In genomic region chr3:99233393-99234318, GRCm38 (mm10) we compare ENCODE assay signal across 7 mouse cellular contexts. TPM values are rescaled to one million over a fixed set of nuclear protein-coding genes. Genes with fewer than 3 reads are reported as not detected.
DNase-seq lines count a peak whose midpoint lies in the region; ATAC-seq lines count a peak whose summit lies in the region.

No protein-coding gene starts in this region.

- no peaks in the 10 kb centered on the region for H3K36me3 ChIP-seq in forebrain, embryonic 15.5 days
- no peaks in the 10 kb centered on the region for H3K36me3 ChIP-seq in intestine, embryonic 14.5 days (ENCODE audit: control insufficient read depth, insufficient read depth, low read length)
- H3K36me3 ChIP-seq in liver, embryonic 13.5 days: no peaks in the 10 kb centered on the region
- no peaks in the 10 kb centered on the region for H3K36me3 ChIP-seq in neural tube, embryonic 11.5 days (ENCODE audit: control insufficient read depth, insufficient read depth, low read length)

- no peak overlapping the region for H3K4me2 ChIP-seq in forebrain, embryonic 15.5 days (replicated peaks)
- H3K4me2 ChIP-seq in intestine, embryonic 14.5 days (ENCODE audit: low read length): peak overlapping the region; percentile 40
- H3K4me2 ChIP-seq in liver, embryonic 13.5 days: peak overlapping the region; percentile 32
- 0 out of 2 replicates have a peak overlapping the region, but pooled peaks have one; percentile 19 for H3K4me2 ChIP-seq in neural tube, embryonic 11.5 days (ENCODE audit: low read depth)

- WGBS in forebrain, embryonic 15.5 days: 11% methylated on average over 20 of the region's 20 CpGs
- 9% methylated on average over 20 of the region's 20 CpGs for WGBS in intestine, embryonic 14.5 days
- WGBS in liver, embryonic 13.5 days (ENCODE audit: insufficient replicate concordance): 5% methylated on average over 20 of the region's 20 CpGs
- whole genome bisulfite sequencing in neural tube, embryonic 11.5 days: 6% methylated on average over 20 of the region's 20 CpGs

- ATAC-seq in CD4-positive, CD25-positive, alpha-beta regulatory T cell, adult 4 months: peak; percentile 72
- ATAC-seq in forebrain, embryonic 15.5 days (replicated peaks): peak; percentile 41; the same call in 1 of the 2 replicates
- ATAC-seq in intestine, embryonic 14.5 days (replicated peaks; ENCODE audit: low FRiP score, low TSS enrichment, low read depth): no peak
- no peak for ATAC-seq in liver, embryonic 13.5 days (ENCODE audit: low read depth)
- peak; percentile 32; the same call in 1 of the 2 replicates for ATAC-seq in neural tube, embryonic 11.5 days (ENCODE audit: insufficient read depth, low FRiP score, low TSS enrichment)

- H3K9me3 ChIP-seq in forebrain, embryonic 15.5 days: no peaks in the 10 kb centered on the region
- no peaks in the 10 kb centered on the region for H3K9me3 ChIP-seq in intestine, embryonic 14.5 days (ENCODE audit: control insufficient read depth, low read length)
- no peaks in the 10 kb centered on the region for H3K9me3 ChIP-seq in liver, embryonic 13.5 days (replicated peaks)
- no peaks in the 10 kb centered on the region for H3K9me3 ChIP-seq in neural tube, embryonic 11.5 days (ENCODE audit: control insufficient read depth, low read length)

- H3K4me3 ChIP-seq in forebrain, embryonic 15.5 days: no peak overlapping the region
- H3K4me3 ChIP-seq in intestine, embryonic 14.5 days (ENCODE audit: low read depth, low read length): peak overlapping the region; percentile 13; the same call in 1 of the 2 replicates
- no peak overlapping the region for H3K4me3 ChIP-seq in liver, embryonic 13.5 days (replicated peaks)
- H3K4me3 ChIP-seq in neural tube, embryonic 11.5 days (ENCODE audit: low read depth, low read length): no peak overlapping the region

- H3K27ac ChIP-seq in forebrain, embryonic 15.5 days (replicated peaks): no peak overlapping the region
- H3K27ac ChIP-seq in intestine, embryonic 14.5 days (ENCODE audit: low read depth): no peak overlapping the region
- no peak overlapping the region for H3K27ac ChIP-seq in liver, embryonic 13.5 days
- no peak overlapping the region for H3K27ac ChIP-seq in neural tube, embryonic 11.5 days (ENCODE audit: low read depth, low read length)

- H3K27me3 ChIP-seq in forebrain, embryonic 15.5 days: peaks cover 67% of the 10 kb centered on the region
- peaks cover 72% of the 10 kb centered on the region for H3K27me3 ChIP-seq in intestine, embryonic 14.5 days (replicated peaks; ENCODE audit: control insufficient read depth, insufficient read depth, low read length)
- H3K27me3 ChIP-seq in liver, embryonic 13.5 days: peaks cover 59% of the 10 kb centered on the region
- H3K27me3 ChIP-seq in neural tube, embryonic 11.5 days (ENCODE audit: control insufficient read depth, insufficient read depth, low read length): peaks cover 51% of the 10 kb centered on the region

- peak; percentile 88 for DNase-seq in 3T3-L1 (ENCODE audit: low read depth, low spot score)
- DNase-seq in cerebellum, adult 11 months: peak; percentile 33
- peak; percentile 88 for DNase-seq in intestine, embryonic 14.5 days (ENCODE audit: low spot score)
- no peak for DNase-seq in liver, embryonic 13.5 days
- DNase-seq in neural tube, embryonic 11.5 days (ENCODE audit: low spot score): peak; percentile 77

- no peak overlapping the region for H3K9ac ChIP-seq in forebrain, embryonic 15.5 days (replicated peaks)
- no peak overlapping the region for H3K9ac ChIP-seq in intestine, embryonic 14.5 days (ENCODE audit: low read length)
- H3K9ac ChIP-seq in liver, embryonic 13.5 days: no peak overlapping the region
- H3K9ac ChIP-seq in neural tube, embryonic 11.5 days (ENCODE audit: low read length): no peak overlapping the region

- H3K4me1 ChIP-seq in forebrain, embryonic 15.5 days: peaks cover 8% of the 10 kb centered on the region; the same call in 1 of the 2 replicates
- no peaks in the 10 kb centered on the region for H3K4me1 ChIP-seq in intestine, embryonic 14.5 days (replicated peaks; ENCODE audit: control insufficient read depth, insufficient read depth, low read length)
- no peaks in the 10 kb centered on the region for H3K4me1 ChIP-seq in liver, embryonic 13.5 days (replicated peaks)
- H3K4me1 ChIP-seq in neural tube, embryonic 11.5 days (ENCODE audit: control insufficient read depth, insufficient read depth, low read length): no peaks in the 10 kb centered on the region

RNA-seq across cellular contexts. Expression of gene Tbx15, which starts 6.5 kb away (rescaled TPM):
- polyA plus RNA-seq in CD4-positive, CD25-positive, alpha-beta regulatory T cell, adult 4 months (2017; shearing (Covaris generic)): not detected
- 0.56 and 0.69 TPM in 2 replicates for polyA plus RNA-seq in forebrain, embryonic 15.5 days (2015; fragmentation: Nextera tagmentation; extraction: Ambion mirVana)
- polyA plus RNA-seq in intestine, embryonic 14.5 days (2014; fragmentation: Nextera tagmentation; extraction: Ambion mirVana): 0.12 TPM in 1 of 2 replicates, not detected in the other
- polyA plus RNA-seq in liver, embryonic 13.5 days (2015; fragmentation: Nextera tagmentation; extraction: Ambion mirVana): 0.07 TPM in 2 replicates
- polyA plus RNA-seq in neural tube, embryonic 11.5 days (2014; fragmentation: Nextera tagmentation; extraction: Ambion mirVana): 2.1 and 2.6 TPM in 2 replicates

Comparison
In these comparisons a context has a peak if more than half of its experiments do, and no peak if none do; other contexts are left out.
1. ATAC-seq: peak in CD4-positive, CD25-positive, alpha-beta regulatory T cell, adult 4 months (single experiment), forebrain, embryonic 15.5 days (single experiment) and neural tube, embryonic 11.5 days (single experiment); none in intestine, embryonic 14.5 days (single experiment) and liver, embryonic 13.5 days (single experiment).